Mouse (Mus musculus) spleen, adult 2 months (tissue): ENCODE results near the gene Parp2. TPM values are rescaled to one million over a fixed set of nuclear protein-coding genes. Genes with fewer than 3 reads are reported as not detected.
A peak's percentile ranks its signal among the peaks of the same experiment; 100 is the strongest.

Source experiments
- DNase-seq, 2 experiments: peaks; one replicate each; pipeline versions ENCODE4 v3.0.0 to v3.0.0-alpha.2; 2012 to 2021; ENCODE audit warnings: low spot score in 2 of 2, low read depth in 1 of 2
- H3K27ac ChIP-seq: fragments of 200-500 bp; 2 replicates; pipeline ENCODE4 v1.5.1; 2012; ENCODE audit warnings: low read length, inconsistent platforms; ENCODE audit not compliant: insufficient read depth
- H3K27me3 ChIP-seq: fragments of 200-500 bp; 2 replicates; pipeline ENCODE4 v1.6.1; 2012; ENCODE audit warnings: mild to moderate bottlenecking, moderate library complexity, low read length, inconsistent platforms; ENCODE audit not compliant: control insufficient read depth, insufficient read depth
- H3K36me3 ChIP-seq: fragments of 200-500 bp; 2 replicates; pipeline ENCODE4 v1.6.1; 2012; ENCODE audit warnings: mild to moderate bottlenecking, low read length, inconsistent platforms; ENCODE audit not compliant: control insufficient read depth, insufficient read depth
- H3K4me1 ChIP-seq: fragments of 200-500 bp; 2 replicates; pipeline ENCODE4 v1.6.1; 2011; ENCODE audit warnings: inconsistent platforms; ENCODE audit not compliant: control insufficient read depth, insufficient read depth, insufficient read length
- H3K4me3 ChIP-seq: fragments of 200-500 bp; 2 replicates; pipeline ENCODE4 v1.5.1; 2011; ENCODE audit warnings: mild to moderate bottlenecking, inconsistent platforms; ENCODE audit not compliant: insufficient read depth, insufficient read length; ENCODE audit errors: extremely low read depth
- CTCF ChIP-seq: fragments of 200-500 bp; IDR thresholded peaks from 2 replicates; pipeline ENCODE4 v1.5.1; 2011; ENCODE audit warnings: mild to moderate bottlenecking, inconsistent platforms; ENCODE audit not compliant: insufficient read depth, insufficient read length, insufficient replicate concordance; ENCODE audit errors: extremely low read depth
- POLR2A ChIP-seq: fragments of 200-500 bp; IDR thresholded peaks from 2 replicates; pipeline ENCODE4 v1.6.1; 2011; ENCODE audit warnings: low read depth, low read length, inconsistent platforms
- WGBS: fragments of 180-500 bp; shearing (Covaris S2); methylation state at CpG from one replicate; pipeline ENCODE4 v1.1.7; 2018; 5-methylcytosine and 5-hydroxymethylcytosine counted together
- polyA plus RNA-seq: library from polyadenylated mRNA; depleted of rRNA; stranded (reverse); fragments of >200 nt; gene quantifications from 2 replicates; pipeline ENCODE4 v1.2.3, GENCODE M21; 2012; rRNA removed

The Parp2 gene
- polyA plus RNA-seq: 15.6 and 17.5 TPM in 2 replicates

- Histone ChIP-seq H3K4me3 (peak within 1 kb of the TSS; percentile 76), H3K27me3 (no peaks in the 10 kb centered on the region), H3K4me1 (no peaks in the 10 kb centered on the region), H3K36me3 (peaks cover 4% of the 10 kb centered on the region), H3K27ac (peak within 1 kb of the TSS; percentile 87)
- TF ChIP-seq POLR2A (peak; percentile 76), CTCF (no peak)
- 1% methylated on average over 42 of the region's 42 CpGs for WGBS
- DNase-seq: peak; percentile 90 to 99
These were observed at the start of gene Parp2, which contains the start of gene Ccnb1ip1 for GRCm38 (mm10) chr14:50807487-50808072. TSS of gene Parp2 (plus strand) at chr14:50807841. TSS of gene Ccnb1ip1 (minus strand) at chr14:50807732.

GRCm38 (mm10) chr14:50758416-50759085 is 49.1 kb upstream of the Parp2 start:
- no peak for DNase-seq

GRCm38 (mm10) chr14:50765736-50766135 is 41.9 kb upstream of the Parp2 start:
- H3K27ac ChIP-seq: no peak overlapping the region
- no peaks in the 10 kb centered on the region for H3K27me3 ChIP-seq
- peaks cover 32% of the 10 kb centered on the region for H3K36me3 ChIP-seq
- H3K4me1 ChIP-seq: no peaks in the 10 kb centered on the region
- 92% methylated on average over 6 of the region's 6 CpGs for WGBS
- DNase-seq: no peak
- TF ChIP-seq CTCF (no peak), POLR2A (no peak)
- H3K4me3 ChIP-seq: no peak overlapping the region

More at GRCm38 (mm10) chr14:50758416-50759085, 49.1 kb upstream of the Parp2 start:
- TF ChIP-seq CTCF (no peak), POLR2A (no peak)
- H3K36me3 ChIP-seq: no peaks in the 10 kb centered on the region
- no peak overlapping the region for H3K27ac ChIP-seq
- H3K4me3 ChIP-seq: no peak overlapping the region
- no peaks in the 10 kb centered on the region for H3K27me3 ChIP-seq
- WGBS: 84% methylated on average over 5 of the region's 5 CpGs
- H3K4me1 ChIP-seq: no peaks in the 10 kb centered on the region

GRCm38 (mm10) chr14:50771342-50771741 is 36.3 kb upstream of the Parp2 start:
- WGBS: 89% methylated on average over 2 of the region's 2 CpGs
- Histone ChIP-seq H3K36me3 (peaks cover 54% of the 10 kb centered on the region), H3K4me1 (no peaks in the 10 kb centered on the region), H3K4me3 (no peak overlapping the region), H3K27ac (no peak overlapping the region), H3K27me3 (no peaks in the 10 kb centered on the region)
- DNase-seq: no peak
- TF ChIP-seq POLR2A: no peak

GRCm38 (mm10) chr14:50782166-50782565 is 25.5 kb upstream of the Parp2 start:
- WGBS: 76% methylated on average over 3 of the region's 3 CpGs
- TF ChIP-seq POLR2A (no peak), CTCF (no peak)
- H3K36me3 ChIP-seq: peaks cover 12% of the 10 kb centered on the region
- no peaks in the 10 kb centered on the region for H3K27me3 ChIP-seq
- no peak for DNase-seq
- no peaks in the 10 kb centered on the region; the same call in 1 of the 2 replicates for H3K4me1 ChIP-seq
- H3K4me3 ChIP-seq: no peak overlapping the region
- H3K27ac ChIP-seq: no peak overlapping the region

- H3K27me3 ChIP-seq: no peaks in the 10 kb centered on the region
- H3K4me3 ChIP-seq: peak overlapping the region; percentile 81
- no peak for TF ChIP-seq POLR2A
- TF ChIP-seq CTCF: no peak
- H3K4me1 ChIP-seq: no peaks in the 10 kb centered on the region; the same call in 1 of the 2 replicates
- peaks cover 5% of the 10 kb centered on the region for H3K36me3 ChIP-seq
- no peak for DNase-seq
- 15% methylated on average over 16 of the region's 16 CpGs for WGBS
- peak overlapping the region; percentile 86 for H3K27ac ChIP-seq
These were observed 23.0 kb upstream of the Parp2 start for GRCm38 (mm10) chr14:50784391-50785250.
